Mouse (Mus musculus): ENCODE data around the gene Bcat2.
A peak's percentile ranks its signal among the peaks of the same experiment; 100 is the strongest.

Bcat2 gene

DNA sequence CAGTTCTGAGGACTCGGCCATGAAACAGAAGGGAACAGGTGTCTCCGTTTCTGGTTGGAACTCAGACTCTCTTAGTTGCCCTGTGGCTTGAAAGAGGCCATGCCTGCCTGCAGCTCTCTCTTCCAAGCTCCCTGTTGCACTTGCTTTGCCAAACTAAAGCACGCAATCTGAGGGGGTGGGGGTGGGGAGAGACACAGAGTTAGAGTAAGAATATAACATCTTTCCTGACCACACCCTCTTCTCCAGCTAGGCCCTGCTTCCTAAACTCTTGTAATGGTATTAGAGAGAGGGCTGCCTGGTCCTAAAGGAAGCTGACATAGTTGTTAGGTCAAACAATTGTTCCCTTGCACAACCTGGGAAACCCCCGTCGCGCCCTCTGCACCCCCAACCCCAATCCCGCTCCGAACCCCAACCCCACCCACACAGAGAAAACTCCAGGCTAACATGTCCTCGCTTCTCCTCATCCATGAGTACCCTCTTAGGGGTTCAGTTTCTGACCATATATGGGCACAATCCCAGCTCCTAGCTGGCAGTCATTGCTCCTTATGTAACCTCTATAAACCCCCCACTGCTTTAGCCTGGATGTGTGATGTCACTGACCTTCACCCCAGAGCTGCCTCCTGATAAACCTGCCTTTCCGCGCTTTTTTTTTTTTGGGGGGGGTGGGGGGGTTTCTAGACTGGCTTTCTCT, 19.0 kb upstream of the Bcat2 start:
- no peak for DNase-seq (ENCODE audit: low read depth, low spot score)

DNA sequence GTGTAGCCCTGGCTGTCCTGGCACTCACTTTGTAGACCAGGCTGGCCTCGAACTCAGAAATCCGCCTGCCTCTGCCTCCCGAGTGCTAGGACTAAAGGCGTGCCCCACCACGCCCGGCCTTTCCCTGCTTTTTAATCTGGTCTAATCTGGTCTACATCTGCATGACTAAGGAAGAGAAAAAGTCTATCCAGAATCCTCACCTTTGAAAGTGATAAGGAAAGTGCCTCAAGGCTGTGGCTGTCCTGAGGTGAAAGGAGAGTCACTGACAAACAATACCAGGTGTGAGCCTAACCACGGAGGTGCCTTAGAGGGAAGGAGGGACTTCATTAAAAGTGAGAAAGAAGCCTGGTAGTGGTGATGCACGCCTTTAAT, 18.5 kb upstream of the Bcat2 start:
- DNase-seq (ENCODE audit: low read depth, low spot score) = no peak

DNA sequence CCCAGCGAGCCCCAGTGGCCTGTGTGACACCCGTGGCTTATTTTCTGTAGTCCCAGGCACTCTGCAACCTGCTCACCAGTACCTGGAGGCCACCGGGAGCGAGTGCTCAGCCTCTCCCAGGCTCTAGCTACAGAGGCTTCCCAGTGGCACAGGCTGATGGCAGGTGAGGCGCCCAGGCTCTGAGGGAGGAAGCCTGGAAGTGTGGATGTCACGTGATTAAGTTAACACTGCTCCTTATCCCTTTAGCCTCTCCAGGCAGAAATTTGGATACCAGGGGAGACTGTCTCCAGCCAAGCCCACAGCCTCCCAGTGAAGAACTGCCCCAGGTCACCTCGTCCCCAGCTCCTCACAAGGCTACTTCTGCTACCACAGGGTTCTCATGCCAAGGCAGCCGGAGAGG, 16.4 kb upstream of the Bcat2 start:
- DNase-seq (ENCODE audit: low read depth, low spot score) = no peak

DNA sequence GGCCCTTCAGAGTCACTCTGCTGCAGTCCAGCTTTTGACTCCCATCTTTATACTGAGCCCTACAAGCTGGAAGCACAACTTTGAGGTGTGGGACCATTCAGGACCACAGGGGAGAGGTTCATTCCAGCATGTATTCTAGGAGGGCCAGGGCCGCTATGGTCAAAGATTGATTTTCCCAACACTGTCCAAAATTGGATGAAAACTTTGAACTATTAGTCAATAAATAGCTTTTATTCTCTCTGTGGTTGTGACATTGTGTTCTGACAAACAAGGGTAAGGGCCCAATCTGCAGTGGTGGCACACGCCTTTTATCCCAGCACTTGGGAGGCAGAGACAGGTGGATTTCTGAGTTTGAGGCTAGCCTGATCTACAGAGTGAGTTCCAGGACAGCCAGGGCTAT, 16.0 kb upstream of the Bcat2 start:
- no peak for DNase-seq (ENCODE audit: low read depth, low spot score)

DNA sequence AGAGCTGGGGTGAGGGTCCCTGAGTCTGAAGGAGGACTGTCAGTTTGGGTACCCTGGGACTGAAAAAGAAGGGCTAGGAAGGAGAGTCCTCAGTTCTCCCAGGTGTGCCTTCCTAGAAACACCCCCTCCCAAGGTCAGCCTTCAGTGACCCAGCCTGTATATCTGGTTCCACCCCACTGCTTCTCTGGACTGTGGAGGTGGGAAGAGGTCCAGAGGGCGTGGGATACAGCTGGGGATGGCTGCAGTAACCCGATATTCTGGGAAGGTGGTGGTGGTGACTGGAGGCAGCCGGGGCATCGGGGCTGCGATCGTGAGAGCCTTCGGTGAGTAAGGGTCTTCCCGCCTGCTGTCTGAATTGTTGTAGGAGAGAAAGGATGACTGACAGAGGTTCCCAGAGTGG, 15.2 kb upstream of the Bcat2 start, which contains the start of gene Hsd17b14:
Hsd17b14 (plus strand) TSS at position 150 of the 400 bp plus-strand sequence.
- DNase-seq (ENCODE audit: low read depth, low spot score) = no peak

DNA sequence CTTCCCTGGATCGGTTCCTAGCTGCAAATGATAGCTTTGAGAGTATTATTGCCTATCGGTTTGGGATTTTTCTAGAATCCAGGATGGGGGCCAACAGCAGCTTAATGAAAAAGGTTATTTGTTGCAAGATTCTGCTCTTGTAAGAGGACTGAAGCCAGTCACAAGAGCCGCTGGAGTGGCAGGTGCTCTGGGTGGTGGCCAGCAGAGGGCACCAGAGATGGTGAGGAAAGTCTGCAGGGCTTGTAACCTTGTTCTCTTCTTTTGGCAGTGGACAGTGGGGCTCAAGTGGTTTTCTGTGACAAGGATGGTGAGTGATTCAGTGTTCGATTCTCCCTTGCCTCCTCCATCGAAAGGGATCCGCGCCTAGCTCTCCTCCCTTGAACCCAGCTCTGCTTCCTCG, 14.2 kb upstream of the Bcat2 start:
- DNase-seq (ENCODE audit: low read depth, low spot score) = peak; percentile 40

DNA sequence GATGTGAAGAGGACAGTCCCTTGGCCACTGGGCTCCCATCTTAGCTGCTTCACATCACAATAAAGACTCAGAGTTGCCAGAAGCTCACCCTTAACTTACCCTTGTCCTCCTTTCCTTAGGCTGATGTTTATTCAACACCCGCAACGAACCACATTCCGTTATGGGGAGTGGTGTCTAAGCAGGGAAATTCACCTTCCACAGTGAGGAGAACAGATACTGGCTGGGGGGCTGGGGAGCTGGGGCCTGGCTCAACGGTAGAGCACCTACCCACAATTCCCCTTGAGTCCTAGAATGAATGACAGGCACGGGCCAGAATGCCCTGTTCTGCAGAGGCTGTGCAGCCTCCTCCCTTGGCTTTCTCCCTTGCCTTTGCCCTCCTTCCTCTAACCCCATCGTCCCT, 11.0 kb upstream of the Bcat2 start:
- DNase-seq (ENCODE audit: low read depth, low spot score) = no peak

DNA sequence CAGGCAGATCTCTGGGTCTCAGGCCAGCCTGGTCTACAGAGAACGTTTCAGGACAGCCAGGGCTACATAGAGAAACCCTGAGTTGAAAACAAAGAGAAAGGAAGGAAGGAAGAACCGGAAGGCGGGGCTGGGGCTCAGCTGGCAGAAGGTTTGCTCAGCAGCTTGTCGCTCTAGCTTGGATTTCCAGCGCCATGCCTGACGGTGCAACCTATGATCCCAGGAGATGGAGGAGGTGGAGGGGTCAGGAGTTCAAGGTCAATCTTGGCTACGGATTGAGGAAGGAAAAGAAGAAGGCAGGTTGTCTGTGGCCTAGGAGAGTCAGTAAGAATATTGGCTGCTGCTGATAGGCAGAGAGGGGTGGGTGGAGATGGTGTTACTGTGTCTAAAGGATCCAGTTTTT, 9.7 kb upstream of the Bcat2 start:
- DNase-seq (ENCODE audit: low read depth, low spot score) = no peak

DNA sequence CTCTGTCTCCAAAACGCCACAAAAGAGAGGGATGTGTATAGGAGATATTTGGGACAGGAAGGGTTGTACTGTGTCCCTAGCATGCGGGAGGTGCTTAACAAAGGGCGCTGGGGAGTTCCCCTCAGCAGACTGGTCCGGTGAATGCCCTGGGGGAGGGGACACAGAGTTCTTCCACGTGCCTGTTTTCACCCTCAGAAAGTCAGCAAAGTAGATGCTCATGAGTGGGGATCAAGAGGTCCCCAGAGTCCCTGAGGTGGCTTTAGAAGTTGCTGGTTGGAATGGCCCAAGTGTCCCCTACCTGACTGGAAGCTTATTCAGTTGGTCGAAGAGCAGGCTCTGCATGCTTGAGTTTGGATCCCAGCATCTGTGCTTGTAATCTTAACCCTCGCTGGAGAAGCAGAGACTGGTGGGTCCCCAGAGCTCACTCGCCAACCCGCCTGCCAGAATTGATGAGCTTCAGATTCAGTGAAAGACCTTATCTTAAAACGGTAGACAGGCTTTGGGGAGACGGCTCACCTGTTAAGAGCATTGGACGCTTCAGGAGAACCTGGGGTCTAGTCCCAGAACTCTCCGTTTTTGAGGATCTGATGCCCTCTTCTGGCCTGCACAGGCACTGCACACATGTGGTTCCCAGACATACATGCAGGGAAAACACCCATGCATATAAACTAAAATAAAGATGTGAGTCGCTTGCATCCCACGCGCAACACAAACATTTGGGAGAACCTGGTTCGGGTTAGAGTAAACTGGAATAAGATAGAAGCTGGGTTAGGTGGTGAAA, 8.9 kb upstream of the Bcat2 start:
- peak; percentile 66 for DNase-seq (ENCODE audit: low read depth, low spot score)

DNA sequence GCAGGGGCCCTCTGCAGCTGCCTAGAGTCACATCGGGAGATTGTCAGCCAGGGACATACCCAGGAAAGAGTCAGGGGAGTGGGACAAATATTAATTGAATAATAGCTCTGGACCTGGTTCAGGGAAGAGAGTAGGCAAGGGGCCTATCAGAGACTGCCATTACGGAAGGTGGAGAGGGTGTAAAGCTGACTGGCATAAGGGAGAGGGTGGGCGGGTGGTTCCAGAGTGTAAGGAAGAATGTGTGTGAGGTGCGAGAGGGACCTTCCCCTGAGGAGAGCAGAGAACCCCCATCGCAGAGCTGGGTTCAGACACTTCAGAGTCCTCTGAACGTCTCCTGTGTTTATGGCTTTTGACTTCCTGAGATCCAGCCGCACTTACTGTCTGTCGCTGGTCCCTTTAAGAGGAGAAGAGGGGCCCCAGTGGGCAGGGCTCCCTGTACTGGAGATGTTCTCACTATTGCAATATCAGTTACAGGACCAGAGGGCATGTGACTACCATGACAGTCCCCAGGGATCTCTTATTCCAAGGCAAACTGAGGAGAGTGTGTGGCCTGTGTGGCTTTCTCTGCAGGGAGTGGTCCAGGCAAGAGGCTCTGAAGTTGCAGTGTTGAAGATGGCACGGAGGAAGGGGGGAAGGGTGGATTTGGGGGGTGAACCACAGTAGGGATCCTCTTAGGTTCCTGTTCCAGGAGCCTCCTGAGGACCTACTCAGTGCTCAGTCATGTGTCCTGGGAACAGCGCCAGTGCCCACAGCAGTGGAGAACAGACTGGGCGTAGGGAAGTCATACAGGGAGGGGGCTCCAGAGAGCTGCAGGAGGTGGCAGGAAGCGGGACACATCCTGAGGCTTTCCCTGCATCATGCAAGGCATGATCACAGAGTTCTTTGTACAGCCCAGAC, 8.1 kb upstream of the Bcat2 start:
- no peak for DNase-seq (ENCODE audit: low read depth, low spot score)

DNA sequence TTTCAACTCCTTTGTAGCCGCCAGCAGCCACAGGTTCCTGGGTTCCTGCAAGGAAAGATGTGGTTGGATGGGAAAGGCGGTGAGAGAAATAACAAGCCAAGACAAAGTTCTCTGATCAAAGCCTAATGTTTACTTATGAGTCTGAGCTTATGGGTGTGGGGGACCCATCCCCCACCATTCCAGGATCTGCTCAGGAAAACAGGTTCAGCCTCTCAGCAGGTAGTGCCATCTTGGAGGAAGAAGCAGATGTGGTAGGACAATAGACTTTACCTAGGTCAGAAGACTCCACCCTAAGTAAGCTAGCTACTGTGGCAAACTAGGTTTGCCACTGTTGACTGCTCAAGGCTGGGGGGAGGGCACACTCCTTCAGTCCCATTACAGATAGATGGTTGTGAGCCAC, 5.1 kb upstream of the Bcat2 start:
- DNase-seq (ENCODE audit: low read depth, low spot score) = no peak

DNA sequence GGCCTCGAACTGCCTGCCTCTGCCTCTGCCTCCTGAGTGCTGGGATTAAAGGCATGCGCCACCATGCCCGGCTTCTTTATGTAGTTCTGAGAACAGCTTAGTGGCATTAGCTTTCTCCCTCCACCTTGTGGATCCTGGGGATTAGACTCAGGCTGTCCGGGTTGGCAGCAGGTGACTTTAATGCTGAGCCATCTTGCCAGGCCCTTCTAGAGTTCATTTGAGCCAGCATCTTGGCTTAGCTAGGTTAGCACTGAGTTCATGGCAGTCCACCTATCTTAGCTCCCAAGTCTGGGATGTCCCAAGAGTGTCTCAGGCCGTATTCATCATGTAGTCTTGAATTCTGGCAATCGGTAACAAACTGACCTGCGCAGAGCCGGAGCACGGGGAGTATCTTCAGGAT, 4.5 kb upstream of the Bcat2 start:
- DNase-seq (ENCODE audit: low read depth, low spot score) = no peak

DNA sequence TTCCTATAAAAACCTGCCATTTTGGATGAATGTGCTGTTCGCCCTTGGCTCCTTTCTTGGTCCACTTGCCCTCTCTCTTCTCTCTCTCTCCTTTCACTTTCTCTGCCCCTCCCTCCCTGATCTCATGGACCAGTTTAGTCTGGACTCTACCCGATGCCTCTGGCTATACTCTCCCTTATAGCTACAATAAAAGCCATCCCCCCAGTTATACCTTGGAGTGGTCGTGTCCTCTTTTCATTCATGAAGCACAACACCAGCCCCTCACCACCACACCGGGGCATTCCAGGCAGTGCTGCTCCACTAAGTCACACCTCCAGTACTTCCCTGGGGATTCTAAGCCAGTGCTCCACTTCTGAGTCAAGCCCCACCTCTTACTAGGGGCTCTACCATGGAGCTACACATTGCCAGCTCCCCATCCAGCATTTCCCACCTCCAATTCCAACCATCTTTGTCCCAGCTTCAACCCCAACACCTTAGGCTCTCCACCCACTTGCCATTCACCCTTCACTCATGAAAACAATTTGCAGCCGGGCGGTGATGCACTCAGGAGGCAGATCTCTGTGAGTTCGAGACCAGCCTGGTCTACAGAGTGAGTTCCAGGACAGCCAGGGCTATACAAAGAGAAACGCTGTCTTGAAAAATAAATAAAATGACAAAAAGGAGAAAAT, 2.7 kb upstream of the Bcat2 start:
- no peak for DNase-seq (ENCODE audit: low read depth, low spot score)

DNA sequence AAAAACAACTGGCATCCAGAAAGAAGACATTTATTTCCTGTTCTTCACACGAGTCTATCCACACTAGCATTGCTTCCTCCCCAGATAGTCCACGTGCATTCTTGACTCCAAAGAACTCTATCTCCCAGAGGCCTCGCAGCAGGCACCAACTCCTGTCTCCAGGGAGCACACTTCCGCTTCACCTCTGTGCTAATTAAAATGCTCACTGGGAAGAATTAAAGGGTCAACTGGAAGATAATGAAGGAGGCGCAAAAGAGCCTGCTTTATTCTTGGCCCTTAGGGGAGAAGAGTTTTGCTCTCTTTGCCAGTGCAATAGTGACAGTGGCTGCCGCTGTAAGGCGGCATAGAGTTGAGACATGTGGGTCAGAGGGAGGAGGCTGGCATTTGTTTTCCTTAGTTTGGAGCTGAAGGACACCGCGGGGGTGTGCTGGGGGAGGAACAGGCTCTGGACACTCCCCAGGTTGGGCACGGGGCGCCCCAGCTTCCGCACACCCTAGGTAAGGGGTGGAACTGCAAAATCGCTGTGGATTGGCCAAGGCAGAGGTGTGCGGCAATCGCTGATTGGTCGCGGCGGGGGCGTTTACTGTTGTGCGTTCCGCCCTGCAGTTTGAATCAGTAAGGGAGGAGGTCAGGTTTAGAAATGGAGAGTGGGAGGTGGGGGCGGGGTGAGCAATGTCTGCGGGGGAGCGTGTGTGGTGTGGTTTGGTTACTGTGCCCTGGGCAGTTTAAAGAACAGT, 2.0 kb upstream of the Bcat2 start:
- DNase-seq (ENCODE audit: low read depth, low spot score) = peak; percentile 75

DNA sequence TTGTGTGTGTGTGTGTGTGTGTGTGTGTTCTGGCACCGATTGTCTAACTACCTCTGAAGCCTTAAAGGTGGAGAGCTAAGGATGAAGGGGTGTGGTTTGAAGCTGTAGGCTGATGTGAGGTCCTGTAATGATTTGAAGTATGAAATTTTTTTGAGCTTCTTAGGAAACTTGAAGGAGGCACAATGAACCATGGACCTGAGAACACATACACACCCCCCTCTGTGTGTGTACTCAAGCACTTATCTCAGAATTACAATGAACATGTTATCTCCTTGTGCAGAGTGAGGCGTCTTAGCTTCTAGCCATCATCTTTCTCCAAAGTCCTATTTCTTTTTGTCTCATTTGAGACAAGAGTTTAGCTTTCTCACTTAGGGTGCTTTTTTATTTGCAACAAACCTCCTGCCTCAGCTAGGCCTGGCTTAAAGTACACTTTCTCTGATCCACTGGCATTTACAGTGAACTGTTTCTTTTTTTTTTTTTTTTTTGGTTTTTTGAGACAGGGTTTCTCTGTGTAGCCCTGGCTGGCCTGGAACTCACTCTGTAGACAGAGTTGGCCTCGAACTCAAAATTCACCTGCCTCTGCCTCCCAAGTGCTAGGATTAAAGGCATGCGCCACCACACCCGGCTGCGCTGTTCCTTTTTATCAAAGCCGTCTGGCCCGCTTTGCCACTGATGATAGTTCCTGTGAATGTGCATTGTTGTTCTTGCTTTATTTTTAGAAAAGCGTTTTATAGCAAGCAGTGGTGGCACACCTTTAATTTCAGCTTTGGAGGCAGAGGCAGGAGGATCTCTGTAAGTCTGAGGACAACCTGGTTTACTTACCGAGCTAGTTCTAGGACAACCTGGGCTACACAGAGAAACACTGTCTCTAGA, 1.1 kb upstream of the Bcat2 start:
- no peak for DNase-seq (ENCODE audit: low read depth, low spot score)

DNA sequence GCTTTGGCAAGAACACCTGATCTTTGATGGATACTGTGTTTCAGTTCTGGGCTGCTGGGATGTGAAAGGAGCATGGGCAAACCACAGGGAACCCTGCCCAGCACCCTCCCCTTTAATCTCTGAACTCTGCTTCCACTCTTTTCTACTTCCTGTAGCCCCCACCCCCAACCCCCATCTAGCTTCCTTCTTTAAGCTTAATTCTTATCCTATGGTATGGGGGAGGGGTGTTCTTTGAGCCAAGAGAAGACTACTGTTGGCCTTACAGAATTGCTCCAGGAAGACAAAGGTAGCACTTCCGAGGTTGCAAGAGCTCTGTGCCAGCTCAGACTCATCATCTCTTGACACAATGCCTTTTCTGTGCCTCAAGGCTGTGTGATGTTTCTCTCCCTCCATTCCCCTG, 2.0 kb downstream of the Bcat2 start:
- no peak for DNase-seq (ENCODE audit: low read depth, low spot score)

DNA sequence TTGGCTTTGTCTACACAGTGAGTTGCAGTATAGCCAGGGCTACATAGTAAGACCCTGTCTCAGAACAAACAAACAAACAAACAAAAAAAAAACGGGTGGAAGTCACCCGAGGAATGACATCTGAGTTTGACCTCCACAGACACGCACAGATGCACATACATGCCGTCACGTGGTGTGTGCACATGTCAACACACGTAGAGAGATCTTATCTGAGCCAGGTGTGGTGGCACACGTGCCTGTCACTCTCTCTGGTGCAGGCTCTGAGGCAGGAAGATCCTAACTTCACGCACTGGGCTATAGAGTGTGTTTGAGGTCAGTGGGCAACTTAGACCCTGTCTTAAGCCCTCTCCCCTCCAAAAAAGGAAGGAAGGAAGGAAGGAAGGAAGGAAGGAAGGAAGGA, 4.0 kb downstream of the Bcat2 start:
- no peak for DNase-seq (ENCODE audit: low read depth, low spot score)

DNA sequence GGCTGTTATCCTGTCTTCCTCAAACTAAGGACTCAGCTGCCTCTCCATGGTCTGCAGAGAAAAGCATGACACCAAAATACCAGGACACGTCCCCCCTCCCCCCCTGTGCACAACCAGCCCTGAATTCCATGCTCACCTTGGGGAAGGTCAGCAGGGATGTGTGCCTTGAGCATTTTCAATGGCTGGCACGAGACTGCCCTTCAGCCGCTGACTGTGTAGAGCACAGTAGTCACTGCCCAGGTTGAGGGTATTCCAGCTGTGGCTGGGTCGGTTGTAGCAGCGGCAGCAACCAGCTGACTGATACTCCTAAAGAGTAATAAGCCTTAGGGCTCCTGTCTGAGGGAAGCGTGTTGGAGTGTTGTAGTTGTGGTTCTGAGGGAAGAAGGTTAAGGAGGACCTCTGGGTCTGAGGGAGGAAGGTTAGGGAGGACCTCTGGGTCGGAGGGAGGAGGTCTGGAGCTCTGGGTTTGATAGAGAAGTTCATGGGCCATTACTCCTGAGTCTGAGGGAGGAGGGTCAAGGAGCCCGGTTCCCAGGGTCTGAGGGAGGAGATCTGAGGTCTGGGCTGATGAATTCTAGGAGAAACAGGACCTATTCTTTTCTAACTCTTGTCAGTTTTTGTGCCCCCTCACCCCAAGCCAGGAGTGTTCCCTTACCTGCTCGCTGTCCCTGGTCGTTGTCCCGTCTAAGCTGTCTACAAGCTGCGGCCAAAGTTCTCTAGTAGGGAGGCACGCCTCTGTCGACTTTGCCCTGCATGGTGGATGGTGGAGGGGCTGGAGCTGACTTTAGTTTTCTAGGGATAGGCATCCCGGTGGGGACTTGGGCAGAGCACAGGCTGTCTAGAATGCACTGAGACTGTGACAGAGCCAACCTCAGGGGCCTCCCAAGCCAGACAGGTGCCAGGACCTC, 4.8 kb downstream of the Bcat2 start:
- DNase-seq (ENCODE audit: low read depth, low spot score) = no peak

DNA sequence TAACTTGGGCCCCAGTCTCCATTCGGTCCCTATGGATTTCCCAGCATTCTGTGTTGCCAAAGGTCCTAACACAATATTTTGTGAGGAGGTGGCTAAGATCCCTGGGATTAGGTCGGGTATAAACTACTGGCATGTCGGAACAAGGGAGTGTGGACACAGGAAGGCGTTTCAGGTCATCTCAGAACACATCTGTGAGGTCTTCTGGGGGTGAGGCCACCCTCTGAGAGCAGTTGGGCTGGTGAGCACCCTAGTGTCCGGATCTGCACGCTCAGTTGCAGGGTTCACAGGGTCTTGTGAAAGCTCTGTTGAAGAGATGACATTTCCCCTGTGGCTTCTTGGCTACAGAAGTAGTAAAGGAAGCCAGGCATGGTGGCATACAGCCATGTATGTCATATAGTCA, 16.0 kb downstream of the Bcat2 start:
- DNase-seq (ENCODE audit: low read depth, low spot score) = no peak
